23 mouse cellular contexts compared by ENCODE assay signal in genomic region chr2:109748815-109749214, GRCm38 (mm10).
"Had no signal": no experiment of that assay in that cellular context is flagged by ENCODE, and none has a peak within 500 bp of the region (broad histone marks: within the 10 kb centered on the region; RNA-seq: fewer than 3 reads in every experiment).

No protein-coding gene starts in this region.

- H3K4me2 ChIP-seq: liver, embryonic 15.5 days; lung, embryonic 15.5 days; midbrain, embryonic 12.5 days; neural tube, embryonic 13.5 days; neural tube, embryonic 15.5 days had no signal

- H3K27me3 ChIP-seq: liver, embryonic 15.5 days; lung, embryonic 15.5 days; midbrain, embryonic 12.5 days; neural tube, embryonic 13.5 days; neural tube, embryonic 15.5 days had no signal

- ATAC-seq: liver, postnatal 0 days; lung, postnatal 0 days; midbrain, embryonic 16.5 days had no signal

- DNase-seq: liver, postnatal 0 days; lung, adult 2 months; lung, postnatal 14 days; lung, postnatal 36 days; midbrain, embryonic 14.5 days; retina, postnatal 1 day; right cerebral cortex, adult 18-20 months; right cerebral cortex, postnatal 25 days; right cerebral cortex, postnatal 4 days; spleen, adult 18-20 months; thymus, adult 18-20 months; thymus, postnatal 14 days; thymus, postnatal 36 days had no signal

- H3K9me3 ChIP-seq: liver, embryonic 15.5 days; lung, embryonic 15.5 days; midbrain, embryonic 10.5 days; midbrain, embryonic 12.5 days; neural tube, embryonic 13.5 days; neural tube, embryonic 15.5 days had no signal

- H3K27ac ChIP-seq: liver, embryonic 15.5 days; lung, embryonic 15.5 days; macrophage; midbrain, embryonic 10.5 days; midbrain, embryonic 12.5 days; neural tube, embryonic 13.5 days; neural tube, embryonic 15.5 days had no signal

- H3K4me3 ChIP-seq: liver, embryonic 15.5 days; lung, embryonic 15.5 days; midbrain, embryonic 10.5 days; midbrain, embryonic 12.5 days; myocyte; neural tube, embryonic 13.5 days; neural tube, embryonic 15.5 days had no signal

- H3K36me3 ChIP-seq: liver, embryonic 15.5 days; lung, embryonic 15.5 days; midbrain, embryonic 10.5 days; midbrain, embryonic 12.5 days; neural tube, embryonic 13.5 days; neural tube, embryonic 15.5 days had no signal

- H3K9ac ChIP-seq: liver, embryonic 15.5 days; liver, postnatal 0 days; lung, embryonic 15.5 days; midbrain, embryonic 12.5 days; neural tube, embryonic 13.5 days; neural tube, embryonic 15.5 days had no signal

- H3K4me1 ChIP-seq: liver, embryonic 15.5 days; lung, embryonic 15.5 days had no signal
